Mouse (Mus musculus): Measurements from ENCODE around the gene Ppp4r1. TPM values are rescaled to one million over a fixed set of nuclear protein-coding genes. Genes with fewer than 3 reads are reported as not detected.

Ppp4r1 gene
- polyA plus RNA-seq, 1 experiment: 72.1 TPM

GRCm38 (mm10) chr17:65796056-65796455 is 13.7 kb downstream of the Ppp4r1 start:
- Histone ChIP-seq H3K27ac (ENCODE audit: insufficient read depth, low read length) (no peak overlapping the region), H3K4me3 (ENCODE audit: insufficient read depth, low read length) (no peak overlapping the region), H3K4me1 (ENCODE audit: control insufficient read depth, insufficient read depth, low read length) (peaks cover 6% of the 10 kb centered on the region)
- TF ChIP-seq CTCF (IDR thresholded peaks at IDR 0.05; ENCODE audit: extremely low read depth, insufficient read depth, low read length): no peak
- TF ChIP-seq POLR2A (IDR thresholded peaks at IDR 0.05; ENCODE audit: extremely low read depth, insufficient read depth, low read length): no peak

GRCm38 (mm10) chr17:65798446-65798845 is 16.1 kb downstream of the Ppp4r1 start:
- TF ChIP-seq POLR2A (IDR thresholded peaks at IDR 0.05; ENCODE audit: extremely low read depth, insufficient read depth, low read length) (no peak), CTCF (IDR thresholded peaks at IDR 0.05; ENCODE audit: extremely low read depth, insufficient read depth, low read length) (no peak)
- H3K4me3 ChIP-seq (ENCODE audit: insufficient read depth, low read length): no peak overlapping the region
- H3K27ac ChIP-seq (ENCODE audit: insufficient read depth, low read length): no peak overlapping the region
- peaks cover 6% of the 10 kb centered on the region for H3K4me1 ChIP-seq (ENCODE audit: control insufficient read depth, insufficient read depth, low read length)

GRCm38 (mm10) chr17:65799353-65799752 is 17.0 kb downstream of the Ppp4r1 start:
- TF ChIP-seq POLR2A (IDR thresholded peaks at IDR 0.05; ENCODE audit: extremely low read depth, insufficient read depth, low read length) (no peak), CTCF (IDR thresholded peaks at IDR 0.05; ENCODE audit: extremely low read depth, insufficient read depth, low read length) (no peak)
- Histone ChIP-seq H3K4me3 (ENCODE audit: insufficient read depth, low read length) (no peak overlapping the region), H3K4me1 (ENCODE audit: control insufficient read depth, insufficient read depth, low read length) (peaks cover 6% of the 10 kb centered on the region), H3K27ac (ENCODE audit: insufficient read depth, low read length) (no peak overlapping the region)

- TF ChIP-seq CTCF (IDR thresholded peaks at IDR 0.05; ENCODE audit: extremely low read depth, insufficient read depth, low read length): no peak
- no peak for TF ChIP-seq POLR2A (IDR thresholded peaks at IDR 0.05; ENCODE audit: extremely low read depth, insufficient read depth, low read length)
- Histone ChIP-seq H3K4me3 (ENCODE audit: insufficient read depth, low read length) (no peak overlapping the region), H3K27ac (ENCODE audit: insufficient read depth, low read length) (no peak overlapping the region), H3K4me1 (ENCODE audit: control insufficient read depth, insufficient read depth, low read length) (peaks cover 6% of the 10 kb centered on the region)
Measured at GRCm38 (mm10) chr17:65800451-65800850, 18.1 kb downstream of the Ppp4r1 start.

GRCm38 (mm10) chr17:65802026-65802425 is 19.7 kb downstream of the Ppp4r1 start:
- no peak overlapping the region for H3K27ac ChIP-seq (ENCODE audit: insufficient read depth, low read length)
- no peak overlapping the region for H3K4me3 ChIP-seq (ENCODE audit: insufficient read depth, low read length)
- TF ChIP-seq POLR2A (IDR thresholded peaks at IDR 0.05; ENCODE audit: extremely low read depth, insufficient read depth, low read length) (no peak), CTCF (IDR thresholded peaks at IDR 0.05; ENCODE audit: extremely low read depth, insufficient read depth, low read length) (no peak)
- H3K4me1 ChIP-seq (ENCODE audit: control insufficient read depth, insufficient read depth, low read length): peaks cover 6% of the 10 kb centered on the region

GRCm38 (mm10) chr17:65805966-65806365 is 23.6 kb downstream of the Ppp4r1 start:
- no peak overlapping the region for H3K27ac ChIP-seq (ENCODE audit: insufficient read depth, low read length)
- peaks cover 2% of the 10 kb centered on the region; the same call in 1 of the 2 replicates for H3K4me1 ChIP-seq (ENCODE audit: control insufficient read depth, insufficient read depth, low read length)
- TF ChIP-seq POLR2A (IDR thresholded peaks at IDR 0.05; ENCODE audit: extremely low read depth, insufficient read depth, low read length) (no peak), CTCF (IDR thresholded peaks at IDR 0.05; ENCODE audit: extremely low read depth, insufficient read depth, low read length) (no peak)
- H3K4me3 ChIP-seq (ENCODE audit: insufficient read depth, low read length): no peak overlapping the region

- TF ChIP-seq CTCF (IDR thresholded peaks at IDR 0.05; ENCODE audit: extremely low read depth, insufficient read depth, low read length): no peak
- TF ChIP-seq POLR2A (IDR thresholded peaks at IDR 0.05; ENCODE audit: extremely low read depth, insufficient read depth, low read length): no peak
- Histone ChIP-seq H3K4me1 (ENCODE audit: control insufficient read depth, insufficient read depth, low read length) (peaks cover 2% of the 10 kb centered on the region; the same call in 1 of the 2 replicates), H3K4me3 (ENCODE audit: insufficient read depth, low read length) (no peak overlapping the region), H3K27ac (ENCODE audit: insufficient read depth, low read length) (no peak overlapping the region)
Measured at GRCm38 (mm10) chr17:65806416-65806815, 24.0 kb downstream of the Ppp4r1 start.

GRCm38 (mm10) chr17:65811032-65811431 is 28.7 kb downstream of the Ppp4r1 start:
- Histone ChIP-seq H3K4me3 (ENCODE audit: insufficient read depth, low read length) (no peak overlapping the region), H3K4me1 (ENCODE audit: control insufficient read depth, insufficient read depth, low read length) (peaks cover 2% of the 10 kb centered on the region), H3K27ac (ENCODE audit: insufficient read depth, low read length) (no peak overlapping the region)
- TF ChIP-seq CTCF (IDR thresholded peaks at IDR 0.05; ENCODE audit: extremely low read depth, insufficient read depth, low read length) (no peak), POLR2A (IDR thresholded peaks at IDR 0.05; ENCODE audit: extremely low read depth, insufficient read depth, low read length) (no peak)

- H3K4me1 ChIP-seq (ENCODE audit: control insufficient read depth, insufficient read depth, low read length): no peaks in the 10 kb centered on the region; the same call in none of the 2 replicates
- TF ChIP-seq POLR2A (IDR thresholded peaks at IDR 0.05; ENCODE audit: extremely low read depth, insufficient read depth, low read length): no peak
- no peak overlapping the region for H3K4me3 ChIP-seq (ENCODE audit: insufficient read depth, low read length)
- H3K27ac ChIP-seq (ENCODE audit: insufficient read depth, low read length): no peak overlapping the region
Measured at GRCm38 (mm10) chr17:65813763-65814162, 31.4 kb downstream of the Ppp4r1 start.

GRCm38 (mm10) chr17:65820197-65820596 is 37.8 kb downstream of the Ppp4r1 start:
- Histone ChIP-seq H3K4me1 (ENCODE audit: control insufficient read depth, insufficient read depth, low read length) (no peaks in the 10 kb centered on the region), H3K4me3 (ENCODE audit: insufficient read depth, low read length) (no peak overlapping the region), H3K27ac (ENCODE audit: insufficient read depth, low read length) (no peak overlapping the region)
- TF ChIP-seq POLR2A (IDR thresholded peaks at IDR 0.05; ENCODE audit: extremely low read depth, insufficient read depth, low read length): no peak
- no peak for TF ChIP-seq CTCF (IDR thresholded peaks at IDR 0.05; ENCODE audit: extremely low read depth, insufficient read depth, low read length)
